ENCODE assay signal across 8 mouse cellular contexts in genomic region chr19:42026158-42026557, GRCm38 (mm10). TPM values are rescaled to one million over a fixed set of nuclear protein-coding genes. Genes with fewer than 3 reads are reported as not detected.
DNase-seq lines count a peak whose midpoint lies in the region; ATAC-seq and TF ChIP-seq lines count a peak whose summit lies in the region.

No protein-coding gene starts in this region.

- H3K4me3 ChIP-seq in heart, embryonic 12.5 days: no peak overlapping the region
- no peak overlapping the region for H3K4me3 ChIP-seq in kidney, adult 2 months (ENCODE audit: insufficient read depth, low read depth, low read length)
- H3K4me3 ChIP-seq in limb, embryonic 10.5 days: no peak overlapping the region
- H3K4me3 ChIP-seq in midbrain, embryonic 14.5 days (replicated peaks; ENCODE audit: low read depth, low read length): no peak overlapping the region

- no peaks in the 10 kb centered on the region for H3K27me3 ChIP-seq in heart, embryonic 12.5 days (replicated peaks)
- H3K27me3 ChIP-seq in kidney, adult 2 months (replicated peaks; ENCODE audit: control insufficient read depth, insufficient read depth, low read length): no peaks in the 10 kb centered on the region
- no peaks in the 10 kb centered on the region for H3K27me3 ChIP-seq in limb, embryonic 10.5 days (ENCODE audit: low read depth, poor library complexity, severe bottlenecking)
- H3K27me3 ChIP-seq in midbrain, embryonic 14.5 days (ENCODE audit: control insufficient read depth, insufficient read depth, low read length): no peaks in the 10 kb centered on the region

- peak; percentile 99 for TF ChIP-seq CTCF in kidney, adult 2 months (conservative IDR thresholded peaks at IDR 0.05; ENCODE audit: insufficient read depth, insufficient read length, low read depth, low read length)

- H3K36me3 ChIP-seq in heart, embryonic 12.5 days: no peaks in the 10 kb centered on the region
- H3K36me3 ChIP-seq in kidney, adult 2 months (ENCODE audit: control insufficient read depth, insufficient read depth, low read length): no peaks in the 10 kb centered on the region
- H3K36me3 ChIP-seq in limb, embryonic 10.5 days: no peaks in the 10 kb centered on the region
- H3K36me3 ChIP-seq in midbrain, embryonic 14.5 days (ENCODE audit: control insufficient read depth, insufficient read depth, low read length): no peaks in the 10 kb centered on the region

- no peak overlapping the region for H3K27ac ChIP-seq in heart, embryonic 12.5 days (ENCODE audit: poor library complexity, severe bottlenecking)
- no peak overlapping the region for H3K27ac ChIP-seq in kidney, adult 2 months (ENCODE audit: insufficient read depth, low read depth, low read length)
- no peak overlapping the region for H3K27ac ChIP-seq in limb, embryonic 10.5 days
- no peak overlapping the region for H3K27ac ChIP-seq in midbrain, embryonic 14.5 days (replicated peaks; ENCODE audit: low read depth, low read length)

- TF ChIP-seq POLR2A in kidney, adult 2 months (IDR thresholded peaks at IDR 0.05; ENCODE audit: low read depth, low read length): no peak

- peaks cover 19% of the 10 kb centered on the region for H3K4me1 ChIP-seq in heart, embryonic 12.5 days (replicated peaks)
- H3K4me1 ChIP-seq in kidney, adult 2 months (ENCODE audit: control insufficient read depth, insufficient read depth, low read length): no peaks in the 10 kb centered on the region
- peaks cover 13% of the 10 kb centered on the region; the same call in 1 of the 2 replicates for H3K4me1 ChIP-seq in limb, embryonic 10.5 days
- no peaks in the 10 kb centered on the region for H3K4me1 ChIP-seq in midbrain, embryonic 14.5 days (ENCODE audit: control insufficient read depth, insufficient read depth, low read length)

- H3K9me3 ChIP-seq in heart, embryonic 12.5 days (replicated peaks): no peaks in the 10 kb centered on the region
- no peaks in the 10 kb centered on the region for H3K9me3 ChIP-seq in limb, embryonic 10.5 days (replicated peaks)
- H3K9me3 ChIP-seq in midbrain, embryonic 14.5 days (ENCODE audit: control insufficient read depth, low read length): no peaks in the 10 kb centered on the region

- no peak overlapping the region for H3K4me2 ChIP-seq in heart, embryonic 12.5 days
- no peak overlapping the region for H3K4me2 ChIP-seq in midbrain, embryonic 14.5 days (ENCODE audit: low read length)

- peak; percentile 98 for DNase-seq in heart, adult 11 months
- peak; percentile 89 to 94 for DNase-seq in cerebellum, postnatal 36 days
- peak; percentile 84 for DNase-seq in gastrocnemius, postnatal 10 days
- peak; percentile 87 for DNase-seq in kidney, adult 2 months
- peak; percentile 87 for DNase-seq in limb, embryonic 10.5 days (ENCODE audit: low spot score)
- DNase-seq in midbrain, embryonic 14.5 days: peak; percentile 87
- DNase-seq in spleen, adult 12 weeks (ENCODE audit: low spot score): peak; percentile 48

- no peak overlapping the region for H3K9ac ChIP-seq in heart, embryonic 12.5 days
- H3K9ac ChIP-seq in midbrain, embryonic 14.5 days (replicated peaks; ENCODE audit: low read length): no peak overlapping the region

- no peak for ATAC-seq in heart, embryonic 12.5 days (ENCODE audit: insufficient number of reproducible peaks, low FRiP score)
- ATAC-seq in midbrain, embryonic 14.5 days (ENCODE audit: low FRiP score, low TSS enrichment): peak; percentile 14; the same call in 1 of the 2 replicates

- 3% methylated on average over 5 of the region's 5 CpGs for WGBS in heart, embryonic 12.5 days
- 3% methylated on average over 5 of the region's 5 CpGs for WGBS in kidney, adult 2 months
- WGBS in limb, embryonic 10.5 days: 12% methylated on average over 5 of the region's 5 CpGs
- WGBS in midbrain, embryonic 14.5 days: 7% methylated on average over 5 of the region's 5 CpGs

RNA-seq across cellular contexts. Expression of gene Ankrd2, which starts 9.6 kb away (rescaled TPM):
- not detected in 2 replicates for polyA plus RNA-seq in heart, embryonic 12.5 days (2016; fragmentation: Nextera tagmentation; extraction: Ambion mirVana)
- total RNA-seq in gastrocnemius, postnatal 10 days (2021): 10 to 100 TPM; 65.0 to 72.7 TPM
- 0.14 and 2.2 TPM in 2 replicates for polyA plus RNA-seq in kidney, adult 2 months (2012; rRNA removed)
- polyA plus RNA-seq in limb, embryonic 10.5 days (2016; fragmentation: Nextera tagmentation; extraction: Ambion mirVana): not detected in 2 replicates
- 0.45 and 1.00 TPM in 2 replicates for polyA plus RNA-seq in midbrain, embryonic 14.5 days (2014; fragmentation: Nextera tagmentation; extraction: Ambion mirVana)

RNA-seq across cellular contexts. Expression of gene Hoga1, which starts 19.3 kb away (rescaled TPM):
- polyA plus RNA-seq in heart, embryonic 12.5 days (2016; fragmentation: Nextera tagmentation; extraction: Ambion mirVana): 0.69 and 1.0 TPM in 2 replicates
- total RNA-seq in gastrocnemius, postnatal 10 days (2021): 1 to 10 TPM; 4.5 to 4.6 TPM
- 167 and 177 TPM in 2 replicates for polyA plus RNA-seq in kidney, adult 2 months (2012; rRNA removed)
- polyA plus RNA-seq in limb, embryonic 10.5 days (2016; fragmentation: Nextera tagmentation; extraction: Ambion mirVana): 1.1 and 1.3 TPM in 2 replicates
- polyA plus RNA-seq in midbrain, embryonic 14.5 days (2014; fragmentation: Nextera tagmentation; extraction: Ambion mirVana): 0.94 and 1.3 TPM in 2 replicates

RNA-seq across cellular contexts. Expression of gene 4933411K16Rik, which starts 25.9 kb away (rescaled TPM):
- polyA plus RNA-seq in heart, embryonic 12.5 days (2016; fragmentation: Nextera tagmentation; extraction: Ambion mirVana): not detected in 2 replicates
- under 1 TPM; 0.40 to 0.50 TPM for total RNA-seq in gastrocnemius, postnatal 10 days (2021)
- 3.6 and 5.1 TPM in 2 replicates for polyA plus RNA-seq in kidney, adult 2 months (2012; rRNA removed)
- polyA plus RNA-seq in limb, embryonic 10.5 days (2016; fragmentation: Nextera tagmentation; extraction: Ambion mirVana): 0.24 TPM in 1 of 2 replicates, not detected in the other
- not detected in 2 replicates for polyA plus RNA-seq in midbrain, embryonic 14.5 days (2014; fragmentation: Nextera tagmentation; extraction: Ambion mirVana)

RNA-seq across cellular contexts. Expression of gene Ubtd1, which starts 44.6 kb away (rescaled TPM):
- 13.8 and 16.1 TPM in 2 replicates for polyA plus RNA-seq in heart, embryonic 12.5 days (2016; fragmentation: Nextera tagmentation; extraction: Ambion mirVana)
- total RNA-seq in gastrocnemius, postnatal 10 days (2021): 10 to 100 TPM; 23.3 to 27.6 TPM
- 23.0 and 28.2 TPM in 2 replicates for polyA plus RNA-seq in kidney, adult 2 months (2012; rRNA removed)
- 14.2 and 15.1 TPM in 2 replicates for polyA plus RNA-seq in limb, embryonic 10.5 days (2016; fragmentation: Nextera tagmentation; extraction: Ambion mirVana)
- polyA plus RNA-seq in midbrain, embryonic 14.5 days (2014; fragmentation: Nextera tagmentation; extraction: Ambion mirVana): 6.3 and 6.9 TPM in 2 replicates

RNA-seq across cellular contexts. Expression of gene Mms19, which starts 45.2 kb away (rescaled TPM):
- polyA plus RNA-seq in heart, embryonic 12.5 days (2016; fragmentation: Nextera tagmentation; extraction: Ambion mirVana): 21.6 and 26.3 TPM in 2 replicates
- 10 to 100 TPM in 1 of 2 experiments, 1 to 10 TPM in 1; 9.2 to 12.9 TPM for total RNA-seq in gastrocnemius, postnatal 10 days (2021)
- polyA plus RNA-seq in kidney, adult 2 months (2012; rRNA removed): 54.9 and 56.1 TPM in 2 replicates
- polyA plus RNA-seq in limb, embryonic 10.5 days (2016; fragmentation: Nextera tagmentation; extraction: Ambion mirVana): 39.9 and 52.5 TPM in 2 replicates
- polyA plus RNA-seq in midbrain, embryonic 14.5 days (2014; fragmentation: Nextera tagmentation; extraction: Ambion mirVana): 28.1 and 30.4 TPM in 2 replicates

Comparison
In these comparisons a context has a peak if more than half of its experiments do, and no peak if none do; other contexts are left out.
1. DNase-seq: peak in every context shown above with its lines; median percentile 98 in heart, adult 11 months; 92 in cerebellum, postnatal 36 days; 87 in kidney, adult 2 months; 87 in limb, embryonic 10.5 days; 87 in midbrain, embryonic 14.5 days; 84 in gastrocnemius, postnatal 10 days; 48 in spleen, adult 12 weeks.
2. RNA of gene Hoga1, which starts 19.3 kb away (polyA plus RNA-seq): 167 to 177 TPM in kidney, adult 2 months; 0.94 to 1.3 TPM in midbrain, embryonic 14.5 days, 1.1 to 1.3 TPM in limb, embryonic 10.5 days and 0.69 to 1.0 TPM in heart, embryonic 12.5 days; every median in the first group is over 10 times any median in the second.